Mouse (Mus musculus): ENCODE results near the gene Pax3.

Gene Pax3

DNA sequence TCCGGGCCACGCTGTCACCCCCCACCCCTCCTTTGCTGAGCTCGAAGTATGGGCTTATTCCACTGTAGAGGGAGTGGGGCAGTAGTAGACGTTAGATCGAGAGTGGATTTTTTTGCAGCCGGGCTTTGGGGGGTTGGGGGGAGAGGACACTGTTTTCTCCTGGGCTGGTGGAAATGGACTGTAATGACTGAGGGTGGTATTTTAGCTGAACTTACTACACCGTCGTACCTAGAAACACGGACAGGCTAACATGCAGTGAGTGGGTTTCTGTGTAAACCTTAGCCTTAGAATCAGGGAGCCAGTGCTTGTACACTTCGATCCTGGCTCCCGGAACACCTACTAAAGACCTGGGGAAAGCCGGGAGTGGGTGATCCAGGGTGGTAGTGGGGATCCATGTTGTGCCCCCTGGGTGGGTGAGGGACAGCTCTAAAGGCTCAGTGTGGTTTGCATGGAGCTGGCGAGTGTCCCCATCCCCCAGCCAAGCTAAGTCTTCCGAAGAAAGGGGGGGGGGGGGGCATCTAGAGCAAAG, 6.2 kb upstream of the Pax3 start:
- no peak for TF ChIP-seq GATA4 (IDR thresholded peaks at IDR 0.05; ENCODE audit: insufficient replicate concordance, low read length)

DNA sequence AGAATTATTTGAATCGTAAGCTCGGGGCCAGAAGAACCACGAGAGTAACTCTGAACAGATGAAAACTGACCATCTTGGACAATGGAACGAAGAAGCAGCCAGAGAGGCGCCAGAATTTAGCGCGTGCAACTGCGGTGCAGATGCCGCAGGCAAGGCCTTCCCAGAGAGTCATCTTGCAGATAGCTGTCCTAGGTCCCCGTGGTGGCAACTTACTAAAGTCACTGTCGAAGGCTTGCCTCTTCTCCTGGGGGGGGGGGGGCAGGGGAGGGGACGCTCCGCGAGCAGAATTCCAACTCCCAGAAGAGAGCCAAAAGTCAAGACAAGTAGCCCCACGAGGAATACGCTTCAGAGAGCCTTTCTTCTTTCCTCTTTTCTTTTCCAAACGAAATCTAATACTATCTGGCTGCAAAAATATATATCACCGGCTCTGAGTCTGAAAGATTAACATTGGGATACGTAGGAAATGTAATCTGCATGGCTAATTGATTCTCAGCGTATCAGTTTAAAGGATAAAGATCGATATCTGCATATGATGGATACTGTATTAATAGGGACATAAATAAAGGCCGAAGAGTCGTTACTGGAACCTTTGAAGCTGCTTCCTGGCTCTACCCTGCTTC, 5.6 kb upstream of the Pax3 start:
- TF ChIP-seq GATA4 (IDR thresholded peaks at IDR 0.05; ENCODE audit: insufficient replicate concordance, low read length): no peak

DNA sequence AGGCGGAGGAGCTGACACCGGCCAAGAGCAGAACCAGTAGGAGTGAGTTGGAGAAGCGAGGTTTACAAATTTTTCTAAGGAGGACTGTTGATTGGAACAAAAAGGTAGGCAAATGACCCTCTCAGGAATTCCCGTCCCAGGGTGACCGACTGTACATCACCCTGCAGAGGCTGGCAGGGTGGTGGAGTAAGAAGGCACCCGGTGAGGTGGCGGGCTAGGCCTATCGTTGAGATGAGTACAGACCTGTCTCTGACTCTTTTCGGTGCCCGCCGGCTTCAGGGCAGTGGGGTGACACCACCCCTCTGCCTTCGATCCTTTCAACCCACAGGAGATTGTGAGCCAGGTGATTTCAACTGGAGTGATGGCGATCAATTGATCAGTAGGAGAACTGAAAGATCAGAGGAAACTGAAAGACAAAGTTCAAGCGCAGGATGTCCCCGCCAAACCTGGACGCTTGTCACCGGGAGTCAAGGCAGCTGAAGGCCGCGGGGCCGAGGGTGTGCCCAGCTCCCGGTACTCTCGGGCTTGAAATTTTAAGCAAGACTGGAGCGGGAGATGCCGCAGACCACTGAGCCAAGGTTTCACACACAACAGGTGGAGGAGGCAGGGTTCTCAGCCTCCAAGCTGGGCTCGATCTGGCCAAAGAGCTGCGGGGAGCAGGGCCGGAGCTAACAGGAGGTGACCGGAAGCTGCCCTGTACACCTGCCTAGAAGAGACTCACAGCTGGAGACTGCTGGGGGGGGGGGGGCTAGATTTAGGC, 4.5 kb upstream of the Pax3 start:
- no peak for TF ChIP-seq GATA4 (IDR thresholded peaks at IDR 0.05; ENCODE audit: insufficient replicate concordance, low read length)

DNA sequence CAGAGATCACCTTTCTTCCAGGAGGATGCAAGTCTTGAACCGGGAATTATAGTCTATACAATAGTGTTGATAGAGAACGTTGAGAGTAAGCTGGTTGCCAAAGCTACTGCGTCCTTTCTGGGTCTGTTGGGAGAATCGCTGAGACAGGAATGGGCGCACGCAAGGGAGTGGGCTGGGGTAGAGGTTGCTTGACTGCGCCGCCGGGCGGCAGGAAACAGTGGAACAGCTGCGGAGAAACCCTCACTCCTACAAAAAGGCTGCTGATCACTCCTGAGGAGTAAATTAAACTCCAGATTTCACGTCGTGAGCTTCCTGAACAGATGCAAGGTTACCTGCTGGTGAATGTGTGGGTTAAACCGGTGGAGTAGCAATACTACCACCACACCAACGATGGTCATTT, 3.3 kb upstream of the Pax3 start:
- TF ChIP-seq GATA4 (IDR thresholded peaks at IDR 0.05; ENCODE audit: insufficient replicate concordance, low read length): no peak

DNA sequence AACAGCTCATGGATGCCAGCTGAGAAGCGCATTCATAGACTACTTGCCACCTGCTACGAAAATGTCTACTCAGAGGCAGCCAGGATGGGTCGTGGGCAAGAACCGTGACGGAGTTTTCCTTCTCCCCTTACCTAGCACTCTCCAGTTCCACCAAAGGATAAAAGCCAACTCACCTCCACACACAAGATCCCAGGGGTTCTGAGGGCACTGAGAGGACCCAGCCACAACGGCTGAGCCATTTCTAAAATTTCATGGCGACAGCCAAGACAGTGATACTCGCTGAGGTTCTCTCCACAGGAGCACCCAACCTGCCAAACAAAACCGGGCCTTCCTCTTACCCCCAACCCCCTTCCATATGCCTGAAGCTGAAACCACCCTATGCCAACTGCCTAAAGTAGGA, 2.3 kb upstream of the Pax3 start:
- no peak for TF ChIP-seq GATA4 (IDR thresholded peaks at IDR 0.05; ENCODE audit: insufficient replicate concordance, low read length)

DNA sequence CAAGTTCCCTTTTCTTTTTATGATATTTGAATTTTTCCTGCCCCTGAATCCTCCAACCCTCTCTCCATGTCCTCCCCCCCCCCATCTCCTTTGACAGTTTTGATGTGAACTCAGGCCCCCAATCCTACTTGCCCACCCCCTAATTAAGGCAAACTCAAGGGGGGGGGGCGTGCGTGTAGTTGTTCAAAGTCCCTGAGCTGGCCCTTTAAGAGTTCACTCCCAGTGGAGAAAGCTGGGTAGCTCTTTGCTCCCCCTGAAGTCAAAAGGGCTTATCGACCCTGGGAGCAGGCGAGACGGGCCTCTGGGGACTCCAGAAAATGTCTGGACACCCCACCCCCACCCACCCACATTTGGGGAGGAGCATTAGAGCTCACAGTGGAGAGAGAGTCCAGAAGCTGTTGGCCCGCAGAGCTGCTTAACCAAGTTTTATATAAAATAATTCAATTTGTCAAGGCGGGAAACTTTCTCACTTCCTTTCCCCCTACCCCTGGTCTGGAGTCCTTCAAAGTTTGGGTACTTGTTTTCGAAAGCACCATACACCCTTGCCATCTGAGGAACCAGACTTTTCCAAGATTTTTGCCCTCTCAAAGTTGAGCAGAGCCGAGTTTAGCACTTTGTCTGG, 1.5 kb upstream of the Pax3 start:
- no peak for TF ChIP-seq GATA4 (IDR thresholded peaks at IDR 0.05; ENCODE audit: insufficient replicate concordance, low read length)

DNA sequence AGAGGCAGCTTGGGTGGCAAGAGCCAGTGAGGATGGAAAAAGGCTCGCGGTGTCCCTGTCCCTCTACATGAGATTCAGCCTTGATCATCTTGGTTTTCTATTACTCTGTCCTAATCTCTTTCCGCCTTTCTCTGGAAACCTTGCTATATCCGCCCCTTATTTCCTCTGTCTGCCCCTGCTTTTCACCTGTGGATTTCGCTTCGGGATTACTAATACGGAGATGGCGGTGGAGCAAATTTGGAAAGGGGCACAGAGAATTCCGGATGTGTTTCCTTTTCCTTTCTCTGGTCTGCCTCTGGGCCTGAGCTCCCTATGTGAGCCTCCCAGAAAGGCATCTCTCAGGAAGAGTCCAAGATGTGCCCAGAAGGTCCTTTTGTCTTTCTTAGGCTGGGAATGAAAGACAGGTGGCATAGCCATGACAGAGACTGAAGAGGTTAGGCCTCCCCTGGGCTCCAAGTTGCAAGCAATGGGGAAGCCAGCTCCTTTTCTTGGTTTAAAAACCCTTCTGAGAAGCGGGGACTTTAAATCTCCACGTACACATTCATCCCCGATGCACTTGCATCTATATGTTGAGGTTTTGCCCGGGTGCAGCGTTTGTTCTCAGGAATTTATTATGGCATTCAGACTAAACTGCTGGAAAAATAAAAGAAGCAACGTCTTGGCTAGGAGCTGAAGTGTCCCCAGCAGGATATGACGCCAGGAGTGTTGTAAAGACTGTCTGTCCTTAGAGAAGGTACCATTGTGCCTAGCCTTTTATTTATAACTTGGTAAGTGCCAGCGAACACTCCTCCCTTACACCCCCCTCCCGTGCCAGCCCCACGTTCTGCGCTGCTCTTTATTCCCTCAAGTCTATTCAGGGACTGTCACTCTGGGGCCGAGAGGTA, 659 bp upstream of the Pax3 start:
- no peak for TF ChIP-seq GATA4 (IDR thresholded peaks at IDR 0.05; ENCODE audit: insufficient replicate concordance, low read length)

DNA sequence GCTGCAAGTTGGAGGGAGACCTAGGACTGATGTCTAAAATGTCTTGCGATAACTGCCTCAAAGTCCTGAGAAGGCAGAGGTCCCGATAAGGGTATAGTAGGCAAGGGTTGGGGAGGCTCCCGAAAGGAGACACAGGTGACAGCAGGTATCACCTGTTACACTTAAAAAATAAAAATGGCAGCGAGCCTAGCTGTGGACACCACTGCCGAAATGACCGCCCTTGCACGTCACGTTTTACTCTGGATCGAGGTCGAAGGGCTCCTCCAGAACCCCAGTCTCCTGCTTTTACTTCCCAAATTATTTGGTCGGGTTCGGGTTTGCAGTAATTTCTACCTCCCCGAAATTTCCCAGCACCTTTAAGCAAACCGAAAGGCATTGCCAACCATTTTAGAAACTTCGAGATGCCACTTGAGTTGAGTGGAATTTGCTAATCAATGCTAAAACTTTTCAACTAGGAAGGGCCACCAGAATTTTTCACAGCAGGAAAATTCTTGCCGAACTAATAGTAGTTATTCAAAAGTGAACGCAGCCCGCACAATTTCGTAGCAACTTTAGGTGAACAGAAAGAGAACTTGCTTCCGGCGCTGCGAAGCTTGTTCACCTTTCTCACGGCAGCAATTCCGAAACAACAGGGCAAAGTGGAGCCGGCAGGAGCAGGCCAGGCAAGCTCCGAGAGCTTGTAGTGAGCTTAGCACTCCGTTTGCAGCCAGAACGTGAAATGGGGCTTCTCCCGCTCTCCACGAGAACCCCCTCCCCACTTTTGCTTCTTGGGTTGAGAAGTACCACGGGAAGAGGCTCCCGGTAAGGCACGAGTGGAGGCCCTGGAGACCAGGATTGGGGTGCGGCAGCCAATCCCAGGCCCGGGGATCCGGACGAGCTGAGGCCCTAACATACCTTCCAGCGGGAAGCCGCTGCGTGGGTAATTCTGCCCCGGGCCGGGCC, 892 bp downstream of the Pax3 start:
- TF ChIP-seq GATA4 (IDR thresholded peaks at IDR 0.05; ENCODE audit: insufficient replicate concordance, low read length): no peak

DNA sequence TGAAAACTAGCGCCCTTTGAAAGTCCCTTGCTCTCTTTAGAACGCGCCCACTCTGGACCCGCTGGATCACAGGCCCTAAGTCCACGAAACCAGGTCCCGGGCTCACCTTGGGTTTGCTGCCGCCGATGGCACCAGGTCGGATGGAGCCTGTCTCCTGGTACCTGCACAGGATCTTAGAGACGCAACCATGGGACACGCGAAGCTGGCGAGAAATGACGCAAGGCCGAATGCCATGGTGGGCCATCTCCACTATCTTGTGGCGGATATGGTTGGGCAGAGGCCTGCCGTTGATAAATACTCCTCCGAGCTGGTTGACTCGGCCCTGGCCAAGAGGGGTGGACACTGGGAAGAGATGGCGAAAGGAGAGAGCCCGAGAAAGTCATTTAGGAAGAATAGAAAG, 1.8 kb downstream of the Pax3 start:
- no peak for TF ChIP-seq GATA4 (IDR thresholded peaks at IDR 0.05; ENCODE audit: insufficient replicate concordance, low read length)

DNA sequence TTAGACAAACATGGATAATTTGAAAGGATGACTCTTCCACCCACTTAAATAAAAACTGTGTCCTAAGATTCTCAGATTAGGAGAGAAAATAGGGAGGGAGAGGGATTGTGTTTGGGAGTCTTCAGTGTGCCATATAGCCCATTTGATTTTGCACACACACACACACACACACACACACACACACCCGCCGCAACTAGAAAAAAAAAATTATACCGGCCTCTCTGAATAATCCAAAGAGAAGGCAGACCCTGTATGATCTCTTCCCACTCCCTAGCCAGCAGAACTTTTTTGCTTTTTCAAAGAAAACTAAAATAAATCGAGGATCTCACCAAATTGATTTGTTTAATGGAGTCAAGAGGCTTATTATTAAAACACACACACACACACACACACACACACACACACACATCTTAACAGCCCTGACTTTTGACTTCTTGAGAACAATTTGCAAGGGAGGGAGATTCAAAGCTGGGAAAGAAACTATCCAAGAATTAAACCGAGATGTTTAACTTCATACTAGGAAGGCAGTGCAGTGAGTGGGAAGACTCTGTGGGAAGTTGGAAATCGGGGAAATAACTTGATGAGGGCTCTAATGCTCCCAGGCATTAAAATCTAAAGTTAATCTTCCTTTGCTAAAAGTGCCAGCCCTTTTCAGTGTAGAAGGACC, 2.4 kb downstream of the Pax3 start:
- no peak for TF ChIP-seq GATA4 (IDR thresholded peaks at IDR 0.05; ENCODE audit: insufficient replicate concordance, low read length)

DNA sequence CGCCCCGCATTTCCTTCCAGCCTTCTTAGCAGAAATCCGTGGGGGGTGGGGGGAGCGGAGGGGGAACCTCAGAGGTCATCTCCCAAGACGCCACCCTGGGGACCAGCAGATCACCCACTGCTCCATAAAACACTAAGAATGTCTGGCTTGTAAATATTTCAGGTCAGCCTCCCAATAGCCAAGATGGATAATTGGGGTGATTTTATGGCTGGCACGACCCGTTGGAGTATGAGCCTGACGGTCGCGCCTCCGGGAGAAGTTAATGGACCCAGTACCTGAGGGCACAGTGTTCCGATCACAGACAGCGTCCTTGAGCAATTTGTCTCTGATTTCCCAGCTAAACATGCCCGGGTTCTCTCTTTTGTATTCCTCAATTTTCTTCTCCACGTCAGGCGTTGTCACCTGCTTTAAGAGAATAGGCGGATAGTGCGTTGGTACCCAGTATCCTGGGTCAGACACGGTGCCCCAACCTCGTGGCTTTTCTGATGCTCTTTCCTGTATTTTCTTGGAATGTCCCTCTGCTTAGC, 3.4 kb downstream of the Pax3 start:
- no peak for TF ChIP-seq GATA4 (IDR thresholded peaks at IDR 0.05; ENCODE audit: insufficient replicate concordance, low read length)

DNA sequence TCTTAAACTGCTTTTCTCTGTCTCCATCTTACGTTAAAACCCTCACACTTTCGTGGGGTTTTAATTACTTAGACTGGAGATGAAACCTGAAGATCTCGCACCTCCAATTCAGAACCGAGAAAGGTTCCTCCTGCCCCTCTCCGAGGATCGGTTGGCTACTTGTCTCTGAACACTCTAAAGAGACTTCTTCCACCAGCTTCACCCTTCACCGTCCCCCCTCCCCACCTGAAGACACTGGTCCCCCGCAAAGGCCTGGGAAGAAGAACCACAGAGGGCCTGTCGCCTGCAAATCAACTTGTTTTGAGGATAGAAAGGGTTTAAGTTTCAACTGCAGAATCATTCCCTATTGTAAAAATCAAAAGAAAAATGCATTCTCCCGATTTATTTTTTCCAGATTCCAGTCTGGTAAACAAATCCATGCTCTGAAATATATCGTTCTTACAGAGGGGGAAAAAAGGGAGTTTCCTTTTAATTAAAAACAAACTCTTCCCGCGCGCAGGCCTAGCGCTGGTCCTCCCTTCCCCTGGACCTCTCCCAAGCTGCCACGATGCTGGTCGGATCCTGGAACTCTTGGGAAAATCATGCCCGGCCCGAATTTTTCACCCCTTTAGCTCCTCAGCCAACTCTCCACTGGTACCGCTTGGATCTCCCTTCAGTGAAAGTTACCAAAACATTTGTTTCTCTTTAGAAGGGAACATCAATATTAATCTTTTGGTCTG, 4.0 kb downstream of the Pax3 start:
- no peak for TF ChIP-seq GATA4 (IDR thresholded peaks at IDR 0.05; ENCODE audit: insufficient replicate concordance, low read length)

DNA sequence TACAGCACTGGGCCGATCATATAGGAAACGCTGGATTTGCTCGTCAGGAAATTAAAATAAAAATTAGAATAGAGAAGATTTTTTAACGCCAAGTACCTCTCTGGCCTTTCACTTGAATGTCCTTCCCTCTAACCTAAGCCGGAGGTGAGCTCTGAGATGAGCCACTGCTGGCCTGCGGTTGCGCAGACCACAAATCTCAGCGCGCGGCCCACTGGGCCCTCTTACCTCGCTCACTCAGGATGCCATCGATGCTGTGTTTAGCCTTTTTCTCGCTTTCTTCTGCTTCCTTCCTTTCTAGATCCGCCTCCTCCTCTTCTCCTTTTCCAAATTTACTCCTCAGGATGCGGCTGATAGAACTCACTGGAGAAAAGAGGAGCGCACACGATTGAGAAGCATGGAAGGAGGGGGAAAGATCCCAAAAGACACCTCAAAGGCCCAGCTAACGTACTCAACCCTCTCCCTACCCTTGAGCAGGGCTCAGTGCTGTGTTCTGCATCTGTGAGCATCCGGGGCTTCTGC, 4.7 kb downstream of the Pax3 start:
- no peak for TF ChIP-seq GATA4 (IDR thresholded peaks at IDR 0.05; ENCODE audit: insufficient replicate concordance, low read length)

Data from liver, adult (tissue).